Mouse (Mus musculus) kidney, postnatal 14 days (tissue): Measurements from ENCODE around the gene Fam20b.
A peak's percentile ranks its signal among the peaks of the same experiment; 100 is the strongest.

Experiments used
- DNase-seq: peaks from one replicate; pipeline ENCODE4 v3.0.0; 2022; ENCODE audit warnings: mixed read lengths

Gene Fam20b

GRCm38 (mm10) chr1:156727234-156728108 is 8.6 kb upstream of the Fam20b start:
- DNase-seq, result no peak

GRCm38 (mm10) chr1:156722089-156722488 is 3.2 kb upstream of the Fam20b start:
- no peak for DNase-seq

GRCm38 (mm10) chr1:156720046-156720445 is 1.2 kb upstream of the Fam20b start:
- peak; percentile 22 for DNase-seq

- DNase-seq, result no peak
Observed at GRCm38 (mm10) chr1:156718286-156718949, 468 bp downstream of the Fam20b start.

- DNase-seq, result peak; percentile 65
Observed at GRCm38 (mm10) chr1:156717751-156718285, 1.1 kb downstream of the Fam20b start.

GRCm38 (mm10) chr1:156716681-156717080 is 2.2 kb downstream of the Fam20b start:
- DNase-seq, result no peak

- no peak for DNase-seq
Observed at GRCm38 (mm10) chr1:156710472-156711098, 8.3 kb downstream of the Fam20b start.

- no peak for DNase-seq
Observed at GRCm38 (mm10) chr1:156708672-156709071, 10.2 kb downstream of the Fam20b start.

- no peak for DNase-seq
Observed at GRCm38 (mm10) chr1:156705696-156706285, 13.1 kb downstream of the Fam20b start.

- no peak for DNase-seq
Observed at GRCm38 (mm10) chr1:156703444-156703843, 15.4 kb downstream of the Fam20b start.

GRCm38 (mm10) chr1:156702151-156702550 is 16.7 kb downstream of the Fam20b start:
- DNase-seq, result no peak

GRCm38 (mm10) chr1:156686025-156686661 is 32.7 kb downstream of the Fam20b start:
- no peak for DNase-seq

- DNase-seq, result no peak
Observed at GRCm38 (mm10) chr1:156679599-156679998, 39.3 kb downstream of the Fam20b start.

GRCm38 (mm10) chr1:156677230-156677629 is 41.7 kb downstream of the Fam20b start:
- DNase-seq, result no peak

GRCm38 (mm10) chr1:156676596-156676995 is 42.3 kb downstream of the Fam20b start:
- no peak for DNase-seq

- DNase-seq, result peak; percentile 57
Observed at GRCm38 (mm10) chr1:156676171-156676570, 42.7 kb downstream of the Fam20b start.

- peak; percentile 90 for DNase-seq
Observed at GRCm38 (mm10) chr1:156674195-156675000, 44.5 kb downstream of the Fam20b start, which contains the start of gene Tor3a. Tor3a (minus strand) TSS chr1:156674356.

- peak; percentile 43 for DNase-seq
Observed at GRCm38 (mm10) chr1:156673476-156674194, 45.3 kb downstream of the Fam20b start.

GRCm38 (mm10) chr1:156672720-156673475 is 46.0 kb downstream of the Fam20b start:
- no peak for DNase-seq

- DNase-seq, result no peak
Observed at GRCm38 (mm10) chr1:156671921-156672320, 47.0 kb downstream of the Fam20b start.
